Mouse (Mus musculus): ENCODE measurements around the gene Apol6. TPM values are rescaled to one million over a fixed set of nuclear protein-coding genes. Genes with fewer than 3 reads are reported as not detected.
A peak's percentile ranks its signal among the peaks of the same experiment; 100 is the strongest.

Gene Apol6
- total and polyA plus RNA-seq, 3 experiments: 0.47 to 8.0 (median 0.89) TPM

- DNase-seq: no peak
- Histone ChIP-seq H3K9ac (ENCODE audit: low read depth, low read length) (no peak overlapping the region), H3K27ac (peak overlapping the region; percentile 88), H3K4me3 (no peak overlapping the region), H3K4me1 (ENCODE audit: control insufficient read depth, insufficient read depth, low read length) (peaks cover 9% of the 10 kb centered on the region), H3K27me3 (ENCODE audit: control insufficient read depth, insufficient read depth, low read length) (no peaks in the 10 kb centered on the region), H3K79me2 (replicated peaks; ENCODE audit: control insufficient read depth, insufficient read depth, low read length) (no peaks in the 10 kb centered on the region), H3K36me3 (ENCODE audit: control insufficient read depth, insufficient read depth, low read length) (no peaks in the 10 kb centered on the region)
- intact Hi-C loops (cut with DNase I): loop anchor here (5.0 kb wide), 1 partner anchor 41 kb away; no protein-coding TSS in a partner anchor
- TF ChIP-seq POLR2A (IDR thresholded peaks at IDR 0.05; ENCODE audit: insufficient read depth, low read depth, low read length): no peak
- no peak for TF ChIP-seq EP300 (IDR thresholded peaks at IDR 0.05; ENCODE audit: insufficient read depth, low read depth, low read length)
- no peak for TF ChIP-seq CTCF (IDR thresholded peaks at IDR 0.05)
- 84% methylated on average over 5 of the region's 5 CpGs for WGBS
Observed at GRCm38 (mm10) chr15:77025884-77026583, 18.5 kb upstream of the Apol6 start.

GRCm38 (mm10) chr15:77027117-77027516 is 17.4 kb upstream of the Apol6 start:
- peak overlapping the region; percentile 47 for H3K9ac ChIP-seq (ENCODE audit: low read depth, low read length)
- 73% methylated on average over 3 of the region's 3 CpGs for WGBS
- intact Hi-C loops (cut with DNase I): loop anchor here (5.0 kb wide), 1 partner anchor 40 kb away; no protein-coding TSS in a partner anchor
- H3K27me3 ChIP-seq (ENCODE audit: control insufficient read depth, insufficient read depth, low read length): no peaks in the 10 kb centered on the region
- H3K36me3 ChIP-seq (ENCODE audit: control insufficient read depth, insufficient read depth, low read length): no peaks in the 10 kb centered on the region
- peaks cover 9% of the 10 kb centered on the region for H3K4me1 ChIP-seq (ENCODE audit: control insufficient read depth, insufficient read depth, low read length)
- no peak overlapping the region for H3K4me3 ChIP-seq
- no peak for TF ChIP-seq CTCF (IDR thresholded peaks at IDR 0.05)
- TF ChIP-seq EP300 (IDR thresholded peaks at IDR 0.05; ENCODE audit: insufficient read depth, low read depth, low read length): 0 out of 2 replicates have a peak, but pooled peaks have one; percentile 47
- TF ChIP-seq POLR2A (IDR thresholded peaks at IDR 0.05; ENCODE audit: insufficient read depth, low read depth, low read length): peak; percentile 59
- no peaks in the 10 kb centered on the region for H3K79me2 ChIP-seq (replicated peaks; ENCODE audit: control insufficient read depth, insufficient read depth, low read length)
- peak in 1 of 2 experiments; percentile 45 for DNase-seq
- peak overlapping the region; percentile 88 for H3K27ac ChIP-seq

GRCm38 (mm10) chr15:77027675-77028074 is 16.9 kb upstream of the Apol6 start:
- 58% methylated on average over 6 of the region's 6 CpGs for WGBS
- TF ChIP-seq POLR2A (IDR thresholded peaks at IDR 0.05; ENCODE audit: insufficient read depth, low read depth, low read length): 0 out of 2 replicates have a peak, but pooled peaks have one; percentile 13
- no peak for TF ChIP-seq CTCF (IDR thresholded peaks at IDR 0.05)
- TF ChIP-seq EP300 (IDR thresholded peaks at IDR 0.05; ENCODE audit: insufficient read depth, low read depth, low read length): peak; percentile 81
- Histone ChIP-seq H3K27ac (peak overlapping the region; percentile 88), H3K9ac (ENCODE audit: low read depth, low read length) (peak overlapping the region; percentile 47; the same call in 1 of the 2 replicates), H3K27me3 (ENCODE audit: control insufficient read depth, insufficient read depth, low read length) (no peaks in the 10 kb centered on the region), H3K79me2 (replicated peaks; ENCODE audit: control insufficient read depth, insufficient read depth, low read length) (no peaks in the 10 kb centered on the region), H3K36me3 (ENCODE audit: control insufficient read depth, insufficient read depth, low read length) (no peaks in the 10 kb centered on the region), H3K4me1 (ENCODE audit: control insufficient read depth, insufficient read depth, low read length) (peaks cover 9% of the 10 kb centered on the region), H3K4me3 (no peak overlapping the region)
- peak; percentile 43 to 67 for DNase-seq
- intact Hi-C loops (cut with DNase I): loop anchor here (2.0 to 5.0 kb wide), 2 partner anchors 23 to 40 kb away; no protein-coding TSS in a partner anchor

GRCm38 (mm10) chr15:77029331-77029991 is 15.1 kb upstream of the Apol6 start:
- DNase-seq: peak in 1 of 2 experiments; percentile 73
- Histone ChIP-seq H3K79me2 (replicated peaks; ENCODE audit: control insufficient read depth, insufficient read depth, low read length) (no peaks in the 10 kb centered on the region), H3K9ac (ENCODE audit: low read depth, low read length) (no peak overlapping the region), H3K4me3 (no peak overlapping the region), H3K36me3 (ENCODE audit: control insufficient read depth, insufficient read depth, low read length) (no peaks in the 10 kb centered on the region), H3K27ac (peak overlapping the region; percentile 88), H3K4me1 (ENCODE audit: control insufficient read depth, insufficient read depth, low read length) (peaks cover 7% of the 10 kb centered on the region), H3K27me3 (ENCODE audit: control insufficient read depth, insufficient read depth, low read length) (no peaks in the 10 kb centered on the region)
- peak; percentile 89 for TF ChIP-seq EP300 (IDR thresholded peaks at IDR 0.05; ENCODE audit: insufficient read depth, low read depth, low read length)
- TF ChIP-seq POLR2A (IDR thresholded peaks at IDR 0.05; ENCODE audit: insufficient read depth, low read depth, low read length): peak; percentile 44; the same call in 1 of the 2 replicates
- peak; percentile 96 for TF ChIP-seq CTCF (IDR thresholded peaks at IDR 0.05)
- 21% methylated on average over 7 of the region's 7 CpGs for WGBS
- intact Hi-C loops (cut with DNase I): loop anchor here (2.0 to 5.0 kb wide), 2 partner anchors 25 to 38 kb away; no protein-coding TSS in a partner anchor

- Histone ChIP-seq H3K27ac (no peak overlapping the region), H3K4me1 (ENCODE audit: control insufficient read depth, insufficient read depth, low read length) (peaks cover 11% of the 10 kb centered on the region), H3K27me3 (ENCODE audit: control insufficient read depth, insufficient read depth, low read length) (no peaks in the 10 kb centered on the region), H3K36me3 (ENCODE audit: control insufficient read depth, insufficient read depth, low read length) (no peaks in the 10 kb centered on the region), H3K4me3 (no peak overlapping the region), H3K79me2 (replicated peaks; ENCODE audit: control insufficient read depth, insufficient read depth, low read length) (no peaks in the 10 kb centered on the region), H3K9ac (ENCODE audit: low read depth, low read length) (no peak overlapping the region)
- TF ChIP-seq CTCF (IDR thresholded peaks at IDR 0.05) (no peak), EP300 (IDR thresholded peaks at IDR 0.05; ENCODE audit: insufficient read depth, low read depth, low read length) (no peak), POLR2A (IDR thresholded peaks at IDR 0.05; ENCODE audit: insufficient read depth, low read depth, low read length) (no peak)
- no peak for DNase-seq
- WGBS: 81% methylated on average over 3 of the region's 3 CpGs
- intact Hi-C loops (cut with DNase I): no loop called here
Observed at GRCm38 (mm10) chr15:77031271-77031670, 13.3 kb upstream of the Apol6 start.

Measured in heart, adult 2 months (tissue).